Mouse (Mus musculus) skeletal muscle tissue, postnatal 0 days (tissue): ENCODE measurements around the gene Anapc7. TPM values are rescaled to one million over a fixed set of nuclear protein-coding genes. Genes with fewer than 3 reads are reported as not detected.

Experiments
- polyA plus RNA-seq: library from polyadenylated mRNA; unstranded; fragments of >200 nt; fragmentation: Nextera tagmentation; extraction: Ambion mirVana; gene quantifications from 2 replicates; pipeline ENCODE4 v1.2.1, GENCODE M21; 2015

Anapc7 gene
- 24.2 TPM in 2 replicates for polyA plus RNA-seq

DNA sequence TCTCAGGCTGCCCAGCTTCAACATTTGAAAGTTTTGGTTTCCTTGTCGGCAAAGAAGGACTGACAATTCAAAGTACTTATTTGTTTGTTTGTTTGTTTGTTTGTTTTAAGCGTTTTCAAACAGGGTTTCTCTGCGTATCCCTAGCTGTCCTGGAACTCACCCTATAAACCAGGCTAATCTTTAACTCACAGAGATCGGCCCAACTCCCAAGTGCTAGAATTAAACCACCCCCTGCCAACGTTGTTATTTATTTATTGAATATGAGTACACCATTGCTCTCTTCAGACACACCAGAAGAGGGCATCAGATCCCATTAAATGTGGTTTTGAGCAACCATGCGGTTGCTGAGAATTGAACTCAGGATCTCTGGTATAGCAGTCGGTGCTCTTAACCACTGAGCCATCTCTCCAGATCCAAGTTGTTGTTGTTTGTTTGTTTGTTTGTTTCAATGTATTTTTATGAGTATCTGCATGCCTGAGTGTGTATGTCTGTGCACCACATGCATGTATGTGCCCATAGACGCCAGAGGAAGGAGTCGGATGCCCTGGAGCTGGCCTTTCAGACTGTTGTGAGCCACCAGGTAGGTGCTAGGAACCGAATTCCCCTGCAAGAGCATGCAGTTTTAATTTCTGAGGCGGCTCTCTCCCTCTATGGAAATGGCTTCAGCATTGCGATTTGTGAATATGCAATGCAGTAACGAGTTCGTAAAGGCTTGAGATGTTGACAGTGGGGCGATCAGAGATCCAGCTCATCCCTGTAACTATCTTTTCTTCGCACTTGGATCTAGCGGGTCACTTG, at the start of gene Anapc7:
Gene Anapc7, plus strand, starts transcription at position 423 of the 798 bp plus-strand sequence.

DNA sequence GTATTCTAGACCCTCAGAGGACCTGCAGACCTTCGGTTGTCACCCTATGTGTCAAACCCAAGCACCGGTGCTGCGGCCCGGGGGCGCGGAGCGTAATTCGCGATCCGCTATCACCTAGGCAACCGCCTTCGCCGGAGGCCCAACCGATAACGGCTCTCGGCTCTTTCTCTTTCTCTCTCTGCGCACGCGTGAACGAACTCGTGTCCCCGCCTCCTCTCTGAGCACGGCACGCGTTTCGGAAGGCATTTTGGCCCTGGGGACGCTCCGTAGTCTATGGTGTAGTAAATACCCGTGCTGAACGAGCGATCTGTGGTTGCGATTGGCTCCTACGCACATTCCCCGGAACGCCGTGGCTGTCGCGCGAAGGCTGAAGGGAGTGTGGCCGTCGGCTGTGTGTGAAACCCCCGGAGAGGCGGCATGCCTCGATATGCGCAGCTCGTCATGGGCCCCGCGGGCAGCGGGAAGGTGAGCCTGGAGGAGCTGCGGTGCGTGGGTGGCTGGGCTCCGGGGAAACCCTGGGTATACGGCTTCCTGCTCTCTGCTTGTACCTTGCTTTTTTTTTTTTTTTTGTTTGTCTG, 49.2 kb upstream of the Anapc7 start, which contains the start of gene Fam216a:
Gene Fam216a, minus strand, starts transcription at position 173 of the 578 bp plus-strand sequence.

DNA sequence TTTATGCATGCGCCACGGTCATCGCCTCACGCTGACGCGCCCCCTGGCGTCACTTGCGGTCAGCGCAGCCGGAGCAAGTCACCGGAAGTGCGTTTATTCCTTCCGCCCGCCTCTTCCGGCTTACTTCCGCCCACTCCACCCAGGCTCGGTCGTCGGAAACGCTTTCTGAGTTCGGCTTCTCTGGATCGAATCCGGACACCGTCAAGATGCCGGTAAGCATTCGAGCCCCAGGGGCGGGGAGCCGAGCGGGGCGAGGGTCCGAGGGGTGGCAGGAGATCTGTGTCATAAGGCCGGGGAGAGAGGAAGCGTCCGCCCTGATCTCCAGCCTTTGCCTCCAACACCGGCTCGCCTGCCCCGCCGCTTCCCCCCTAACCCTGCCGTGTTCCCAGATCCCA, 29.7 kb upstream of the Anapc7 start, which contains the start of gene Arpc3:
Gene Arpc3, plus strand, starts transcription at position 93 of the 395 bp plus-strand sequence.

Other genes with a start within 250 kb of the Anapc7 start
- 5.9 and 7.2 TPM in 2 replicates for gene Hvcn1, start 214.9 kb upstream of the Anapc7 start, polyA plus RNA-seq
- 3.6 and 3.7 TPM in 2 replicates for gene Tctn1, start 157.2 kb upstream of the Anapc7 start, polyA plus RNA-seq
- gene Pptc7, start 137.3 kb upstream of the Anapc7 start, polyA plus RNA-seq = 9.0 and 10.3 TPM in 2 replicates
- 6.6 and 8.2 TPM in 2 replicates for gene Rad9b, start 67.5 kb upstream of the Anapc7 start, polyA plus RNA-seq
- 124 and 137 TPM in 2 replicates for gene Vps29, start 67.3 kb upstream of the Anapc7 start, polyA plus RNA-seq
- 37.4 and 40.1 TPM in 2 replicates for gene Gpn3, start 49.8 kb upstream of the Anapc7 start, polyA plus RNA-seq
- gene Fam216a, start 49.3 kb upstream of the Anapc7 start, polyA plus RNA-seq = 22.7 and 25.2 TPM in 2 replicates
- 59.2 and 79.9 TPM in 2 replicates for gene Arpc3, start 29.8 kb upstream of the Anapc7 start, polyA plus RNA-seq
- 48.4 and 48.8 TPM in 2 replicates for gene Atp2a2, start 80.5 kb downstream of the Anapc7 start, polyA plus RNA-seq
- 15.2 and 18.1 TPM in 2 replicates for gene Ift81, start 192.8 kb downstream of the Anapc7 start, polyA plus RNA-seq
- gene P2rx7, start 222.2 kb downstream of the Anapc7 start, polyA plus RNA-seq = 2.8 and 3.5 TPM in 2 replicates